Mouse (Mus musculus): ENCODE data around the gene Sept6.

Gene Sept6

GRCm38 (mm10) chrX:36991694-36992093 lies at the start of gene Sept6:
Gene Sept6 (minus strand): TSS chrX:36991794.
- in situ Hi-C loops (cut with MboI, MseI): no loop called here

- in situ Hi-C loops (cut with MboI, MseI): no loop called here
Measured at GRCm38 (mm10) chrX:37028378-37028777, 36.8 kb upstream of the Sept6 start.

GRCm38 (mm10) chrX:37023652-37024309 lies 32.2 kb upstream of the Sept6 start:
- in situ Hi-C loops (cut with MboI, MseI): loop anchor here (5.0 kb wide), 2 partner anchors 96 to 196 kb away; no protein-coding TSS in a partner anchor

GRCm38 (mm10) chrX:37022690-37023089 lies 31.1 kb upstream of the Sept6 start:
- in situ Hi-C loops (cut with MboI, MseI): loop anchor here (5.0 kb wide), 2 partner anchors 95 to 195 kb away; no protein-coding TSS in a partner anchor

GRCm38 (mm10) chrX:37019045-37019444 lies 27.5 kb upstream of the Sept6 start:
- in situ Hi-C loops (cut with MboI, MseI): no loop called here

GRCm38 (mm10) chrX:37018150-37018654 lies 26.6 kb upstream of the Sept6 start:
- in situ Hi-C loops (cut with MboI, MseI): no loop called here

GRCm38 (mm10) chrX:37013870-37014269 lies 22.3 kb upstream of the Sept6 start:
- in situ Hi-C loops (cut with MboI, MseI): no loop called here

GRCm38 (mm10) chrX:36991039-36991438 lies 555 bp downstream of the Sept6 start:
- in situ Hi-C loops (cut with MboI, MseI): no loop called here

- in situ Hi-C loops (cut with MboI, MseI): no loop called here
Measured at GRCm38 (mm10) chrX:36989752-36990404, 1.7 kb downstream of the Sept6 start.

- in situ Hi-C loops (cut with MboI, MseI): no loop called here
Measured at GRCm38 (mm10) chrX:36989234-36989751, 2.3 kb downstream of the Sept6 start.

GRCm38 (mm10) chrX:36988754-36989153 lies 2.8 kb downstream of the Sept6 start:
- in situ Hi-C loops (cut with MboI, MseI): no loop called here

GRCm38 (mm10) chrX:36987851-36988250 lies 3.7 kb downstream of the Sept6 start:
- in situ Hi-C loops (cut with MboI, MseI): no loop called here

- in situ Hi-C loops (cut with MboI, MseI): no loop called here
Measured at GRCm38 (mm10) chrX:36985041-36985440, 6.6 kb downstream of the Sept6 start.

- in situ Hi-C loops (cut with MboI, MseI): no loop called here
Measured at GRCm38 (mm10) chrX:36983654-36984311, 7.8 kb downstream of the Sept6 start.

- in situ Hi-C loops (cut with MboI, MseI): no loop called here
Measured at GRCm38 (mm10) chrX:36982892-36983653, 8.5 kb downstream of the Sept6 start.

- in situ Hi-C loops (cut with MboI, MseI): no loop called here
Measured at GRCm38 (mm10) chrX:36980563-36981187, 10.9 kb downstream of the Sept6 start.

- in situ Hi-C loops (cut with MboI, MseI): no loop called here
Measured at GRCm38 (mm10) chrX:36977863-36978262, 13.7 kb downstream of the Sept6 start.

GRCm38 (mm10) chrX:36976980-36977379 lies 14.6 kb downstream of the Sept6 start:
- in situ Hi-C loops (cut with MboI, MseI): no loop called here

- in situ Hi-C loops (cut with MboI, MseI): no loop called here
Measured at GRCm38 (mm10) chrX:36976272-36976671, 15.3 kb downstream of the Sept6 start.

GRCm38 (mm10) chrX:36974905-36975304 lies 16.7 kb downstream of the Sept6 start:
- in situ Hi-C loops (cut with MboI, MseI): no loop called here

GRCm38 (mm10) chrX:36972951-36973471 lies 18.6 kb downstream of the Sept6 start:
- in situ Hi-C loops (cut with MboI, MseI): no loop called here
